Mouse (Mus musculus) CH12.LX (cell line): Measurements from ENCODE around the gene St3gal3. TPM values are rescaled to one million over a fixed set of nuclear protein-coding genes. Genes with fewer than 3 reads are reported as not detected.

Source experiments
- DNase-seq: peaks from one replicate; pipeline ENCODE4 v3.0.0-alpha.2; 2013; ENCODE audit errors: extremely low read depth
- H3K27ac ChIP-seq: 2 replicates; pipeline ENCODE4 v1.5.1; 2012; ENCODE audit warnings: low read depth, mild to moderate bottlenecking, control low read depth, moderate library complexity; ENCODE audit not compliant: insufficient read depth
- H3K27me3 ChIP-seq: replicated peaks from 2 replicates; pipeline ENCODE3; 2012; ENCODE audit warnings: inconsistent platforms
- H3K36me3 ChIP-seq, 2 experiments: replicated peaks in 1 of 2; 2 replicates each; pipeline versions ENCODE3 to v1.6.1; 2012; ENCODE audit warnings: inconsistent platforms in 1 of 2, low read length in 1 of 2, mild to moderate bottlenecking in 1 of 2, mixed read lengths in 1 of 2, moderate library complexity in 1 of 2; ENCODE audit not compliant: control insufficient read depth in 1 of 2, insufficient read depth in 1 of 2
- H3K4me1 ChIP-seq, 2 experiments: 2 replicates each; pipeline ENCODE4 v1.6.1; 2012; ENCODE audit warnings: inconsistent platforms in 1 of 2, moderate library complexity in 1 of 2; ENCODE audit not compliant: insufficient read depth in 2 of 2, control insufficient read depth in 1 of 2
- H3K4me2 ChIP-seq: 2 replicates; pipeline ENCODE4 v1.6.1; 2012; ENCODE audit warnings: low read depth, mild to moderate bottlenecking, control low read depth; ENCODE audit not compliant: poor library complexity, insufficient read depth, severe bottlenecking
- H3K4me3 ChIP-seq, 3 experiments: fragments of 150-350 bp in 1 of 3; sonication (generic) in 1 of 3; replicated peaks in 1 of 3; 2 replicates each; pipeline versions ENCODE3 to v1.5.1; 2011 to 2012; ENCODE audit warnings: low read depth in 2 of 3, low read length in 2 of 3, mild to moderate bottlenecking in 2 of 3, moderate library complexity in 2 of 3, control low read depth in 1 of 3, improper control_type of control experiment in 1 of 3, inconsistent platforms in 1 of 3, mixed read lengths in 1 of 3; ENCODE audit not compliant: poor library complexity in 1 of 3
- H3K79me2 ChIP-seq: replicated peaks from 2 replicates; pipeline ENCODE4 v1.6.1; 2012; ENCODE audit warnings: mild to moderate bottlenecking, moderate library complexity; ENCODE audit not compliant: control insufficient read depth, poor library complexity, insufficient read depth, severe bottlenecking; ENCODE audit errors: extremely low read depth
- H3K9ac ChIP-seq: 2 replicates; pipeline ENCODE4 v1.6.1; 2012; ENCODE audit warnings: low read depth, mild to moderate bottlenecking, control low read depth, moderate library complexity; ENCODE audit not compliant: insufficient read depth
- H3K9me3 ChIP-seq: replicated peaks from 2 replicates; pipeline ENCODE3; 2012; ENCODE audit warnings: low read length, inconsistent platforms, mixed read lengths
- CHD2 ChIP-seq: IDR thresholded peaks from 2 replicates; pipeline ENCODE4 v1.6.1; 2011; ENCODE audit warnings: low read length, improper control_type of control experiment
- ELF1 ChIP-seq: IDR thresholded peaks from 2 replicates; pipeline ENCODE4 v1.6.1; 2014; ENCODE audit warnings: low read depth, mild to moderate bottlenecking, inconsistent platforms, low read length, improper control_type of control experiment
- GABPA ChIP-seq: IDR thresholded peaks from 2 replicates; pipeline ENCODE4 v1.6.1; 2012; ENCODE audit warnings: low read depth, low read length, improper control_type of control experiment, inconsistent platforms; ENCODE audit not compliant: insufficient replicate concordance
- IRF4 ChIP-seq: IDR thresholded peaks from 2 replicates; pipeline ENCODE4 v1.6.1; 2014; ENCODE audit warnings: low read depth, mild to moderate bottlenecking, inconsistent platforms, low read length, improper control_type of control experiment
- JUN ChIP-seq: IDR thresholded peaks from 2 replicates; pipeline ENCODE4 v1.6.1; 2011; ENCODE audit warnings: low read depth, mild to moderate bottlenecking, low read length, improper control_type of control experiment, moderate library complexity; ENCODE audit not compliant: insufficient read depth
- JUND ChIP-seq: conservative IDR thresholded peaks from 2 replicates; pipeline ENCODE4 v1.6.1; 2011; ENCODE audit warnings: low read depth, low read length, improper control_type of control experiment
- MAZ ChIP-seq: IDR thresholded peaks from 2 replicates; pipeline ENCODE4 v1.6.1; 2012; ENCODE audit warnings: low read depth, mild to moderate bottlenecking, inconsistent platforms, low read length, improper control_type of control experiment, moderate library complexity
- MEF2A ChIP-seq: IDR thresholded peaks from 2 replicates; pipeline ENCODE4 v1.6.1; 2014; ENCODE audit warnings: low read depth, mild to moderate bottlenecking, inconsistent platforms, low read length, improper control_type of control experiment, borderline replicate concordance
- MXI1 ChIP-seq: IDR thresholded peaks from 2 replicates; pipeline ENCODE4 v1.6.1; 2011; ENCODE audit warnings: mild to moderate bottlenecking, low read depth, low read length, improper control_type of control experiment
- MYC ChIP-seq: IDR thresholded peaks from 2 replicates; pipeline ENCODE4 v1.6.1; 2011; ENCODE audit warnings: low read depth, mild to moderate bottlenecking, improper control_type of control experiment, low read length
- NRF1 ChIP-seq: IDR thresholded peaks from 2 replicates; pipeline ENCODE4 v1.6.1; 2014; ENCODE audit warnings: low read depth, mild to moderate bottlenecking, inconsistent platforms, low read length, improper control_type of control experiment, moderate library complexity
- PAX5 ChIP-seq: IDR thresholded peaks from 2 replicates; pipeline ENCODE4 v1.6.1; 2012; ENCODE audit warnings: low read length, inconsistent platforms, mixed read lengths
- POLR2AphosphoS2 ChIP-seq: IDR thresholded peaks from 2 replicates; pipeline ENCODE4 v1.6.1; 2011; ENCODE audit warnings: low read depth, low read length, improper control_type of control experiment
- RCOR1 ChIP-seq: conservative IDR thresholded peaks from 2 replicates; pipeline ENCODE4 v1.6.1; 2012; ENCODE audit warnings: low read depth, mild to moderate bottlenecking, inconsistent platforms, low read length, improper control_type of control experiment
- SMC3 ChIP-seq: IDR thresholded peaks from 2 replicates; pipeline ENCODE4 v1.6.1; 2011; ENCODE audit warnings: low read depth, low read length, improper control_type of control experiment
- USF1 ChIP-seq: IDR thresholded peaks from 2 replicates; pipeline ENCODE4 v1.6.1; 2014; ENCODE audit warnings: low read depth, mild to moderate bottlenecking, inconsistent platforms, low read length, improper control_type of control experiment
- USF2 ChIP-seq: conservative IDR thresholded peaks from 2 replicates; pipeline ENCODE4 v1.6.1; 2011; ENCODE audit warnings: low read depth, low read length, improper control_type of control experiment
- dilution Hi-C: fragments of 300-500 bp; cut with MboI; formaldehyde crosslinking; loops from 2 replicates; pipeline ENCODE4 v1.14.3; 2020; ENCODE audit warnings: low sequenced_read_pairs; ENCODE audit not compliant: extremely low pct_unique_long_range_greater_than_20kb, extremely low pct_ligation_motif_present
- in situ Hi-C: fragments of 300-500 bp; cut with MboI; formaldehyde crosslinking; loops from 3 replicates; pipeline ENCODE4 v1.14.3; 2019; ENCODE audit warnings: low sequenced_read_pairs, low pct_ligation_motif_present, low pct_unique_long_range_greater_than_20kb, mixed read lengths
- polyA plus RNA-seq: library from polyadenylated mRNA; unstranded; fragments of >175 nt; gene quantifications from 2 replicates; pipeline ENCODE4 v1.2.1, GENCODE M21; 2012; ENCODE audit warnings: low read depth; ENCODE audit not compliant: insufficient read length
- total RNA-seq, 2 experiments: library from RNA; depleted of rRNA; stranded (reverse); fragments of 300-350 nt in 1 of 2; fragments of >200 nt in 1 of 2; gene quantifications; 2 replicates each; pipeline ENCODE4 v1.2.3; 2012 to 2014

The St3gal3 gene
- total and polyA plus RNA-seq, 3 experiments, result 7.1 to 10.1 (median 8.2) TPM

DNA sequence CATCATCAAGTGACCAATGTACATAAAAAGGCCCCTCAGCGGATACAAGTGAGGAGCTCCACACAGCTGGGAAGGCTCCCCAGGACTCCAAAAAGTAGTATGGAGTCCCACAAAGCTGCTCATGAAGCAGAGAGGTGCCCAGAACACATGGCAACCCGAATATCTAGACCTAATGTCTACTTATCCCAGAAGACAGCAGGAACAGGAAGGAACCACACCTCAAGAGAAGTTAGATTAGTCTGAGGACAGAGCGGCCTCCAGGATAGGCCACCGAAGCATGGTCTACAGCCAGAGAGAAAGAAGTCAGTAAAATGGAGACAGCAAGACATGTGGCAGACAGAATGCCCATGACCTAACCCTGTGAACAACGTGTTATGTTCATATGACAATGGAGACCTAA lies 20.2 kb upstream of the St3gal3 start:
- H3K4me1 ChIP-seq, result peaks cover 19 to 34% of the 10 kb centered on the region in 2 experiments
- no peaks in the 10 kb centered on the region for H3K9me3 ChIP-seq
- TF ChIP-seq JUND, result no peak
- TF ChIP-seq POLR2AphosphoS2, result no peak
- no peak for TF ChIP-seq NRF1
- TF ChIP-seq MEF2A, result no peak
- TF ChIP-seq USF1, result no peak
- TF ChIP-seq PAX5, result no peak
- no peak for TF ChIP-seq MXI1
- TF ChIP-seq RCOR1, result no peak
- TF ChIP-seq GABPA, result no peak
- no peak for TF ChIP-seq IRF4
- no peak for TF ChIP-seq USF2
- TF ChIP-seq MAZ, result no peak
- TF ChIP-seq MYC, result no peak
- TF ChIP-seq SMC3, result no peak
- TF ChIP-seq CHD2, result no peak
- no peak for TF ChIP-seq JUN
- TF ChIP-seq, all 38 proteins: peak for 0
- no peak for DNase-seq
- in situ Hi-C loops (no loop called here), dilution Hi-C loops (no loop called here)
- Histone ChIP-seq H3K4me3 (no peak overlapping the region), H3K9ac (no peak overlapping the region), H3K27ac (no peak overlapping the region), H3K79me2 (no peaks in the 10 kb centered on the region), H3K27me3 (no peaks in the 10 kb centered on the region), H3K4me2 (no peak overlapping the region), H3K36me3 (peaks cover 83 to 91% of the 10 kb centered on the region in 2 experiments)

DNA sequence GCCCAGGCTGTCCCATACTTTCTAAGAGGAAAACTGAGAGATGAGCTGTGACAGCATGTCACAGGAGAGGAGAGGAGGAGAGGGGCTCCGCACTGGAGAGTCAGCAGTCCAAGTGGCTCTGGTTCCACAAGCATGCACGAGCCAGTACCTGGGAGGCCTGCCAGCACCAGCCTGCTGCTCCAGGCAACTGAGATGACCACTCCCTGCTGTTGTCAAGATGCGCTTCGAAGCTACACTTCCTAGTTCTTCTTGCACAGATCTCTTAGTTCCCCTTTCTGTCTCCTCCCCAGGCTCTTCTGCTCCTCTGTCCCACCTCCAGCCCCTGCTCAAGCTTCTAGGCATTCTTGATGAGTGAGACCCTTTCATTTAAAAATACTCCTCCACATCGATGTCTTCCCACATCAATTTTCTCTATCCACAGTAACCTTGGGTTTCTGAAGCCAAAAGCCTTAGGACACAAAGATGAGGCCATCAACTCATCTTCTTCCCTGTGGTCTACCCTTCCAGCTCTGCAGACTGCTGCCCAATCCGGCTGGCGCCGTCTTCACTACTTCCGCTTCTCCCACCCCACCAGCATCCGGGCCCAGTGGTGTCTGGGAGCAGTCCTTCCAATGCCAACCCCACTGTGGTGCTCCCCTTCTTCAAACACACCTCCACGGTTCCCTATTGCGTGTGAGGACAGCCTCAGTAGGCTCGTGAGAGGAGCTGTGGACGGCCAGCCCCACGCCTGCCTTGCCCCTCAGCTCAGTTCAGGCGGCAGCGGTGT lies 17.5 kb upstream of the St3gal3 start:
- no peaks in the 10 kb centered on the region for H3K79me2 ChIP-seq
- in situ Hi-C loops, result no loop called here
- TF ChIP-seq ELF1 (peak; percentile 58), NRF1 (no peak)
- TF ChIP-seq, all 38 proteins: peak for 1
- Histone ChIP-seq H3K4me3 (no peak overlapping the region), H3K9ac (no peak overlapping the region), H3K9me3 (no peaks in the 10 kb centered on the region), H3K27me3 (no peaks in the 10 kb centered on the region), H3K4me1 (peaks cover 31 to 61% of the 10 kb centered on the region in 2 experiments), H3K36me3 (peaks cover 81 to 92% of the 10 kb centered on the region in 2 experiments), H3K4me2 (no peak overlapping the region), H3K27ac (no peak overlapping the region)
- peak; percentile 53 for DNase-seq
- dilution Hi-C loops, result no loop called here
